Comparison of ENCODE assay signal across 11 mouse cellular contexts in genomic region chr9:92950092-92950491, GRCm38 (mm10).
A peak's percentile ranks its signal among the peaks of the same experiment; 100 is the strongest.
DNase-seq lines count a peak whose midpoint lies in the region; ATAC-seq and TF ChIP-seq lines count a peak whose summit lies in the region.
"Had no signal": no experiment of that assay in that cellular context is flagged by ENCODE, and none has a peak within 500 bp of the region (broad histone marks: within the 10 kb centered on the region; RNA-seq: fewer than 3 reads in every experiment).

No protein-coding gene starts in this region.

- H3K27ac ChIP-seq in forebrain, embryonic 14.5 days (ENCODE audit: low read depth, low read length): no peak overlapping the region
- H3K27ac ChIP-seq in forebrain, embryonic 12.5 days: no peak overlapping the region
- no peak overlapping the region for H3K27ac ChIP-seq in lung, postnatal 0 days (ENCODE audit: low read length)
- H3K27ac ChIP-seq in forebrain, embryonic 16.5 days (ENCODE audit: low read length): no peak overlapping the region
- H3K27ac ChIP-seq: hindbrain, embryonic 12.5 days; limb, embryonic 15.5 days had no signal

- H3K9ac ChIP-seq in forebrain, embryonic 14.5 days (ENCODE audit: low read length): no peak overlapping the region
- H3K9ac ChIP-seq in forebrain, embryonic 12.5 days: no peak overlapping the region
- H3K9ac ChIP-seq in lung, postnatal 0 days (replicated peaks; ENCODE audit: low read depth): no peak overlapping the region
- H3K9ac ChIP-seq in forebrain, embryonic 16.5 days (replicated peaks; ENCODE audit: low read depth, low read length): no peak overlapping the region
- H3K9ac ChIP-seq: hindbrain, embryonic 12.5 days; limb, embryonic 15.5 days had no signal

- no peaks in the 10 kb centered on the region for H3K4me1 ChIP-seq in forebrain, embryonic 14.5 days (ENCODE audit: control insufficient read depth, insufficient read depth, low read length)
- no peaks in the 10 kb centered on the region for H3K4me1 ChIP-seq in forebrain, embryonic 12.5 days
- no peaks in the 10 kb centered on the region for H3K4me1 ChIP-seq in lung, postnatal 0 days (ENCODE audit: insufficient read depth, low read depth, low read length)
- no peaks in the 10 kb centered on the region for H3K4me1 ChIP-seq in forebrain, embryonic 16.5 days (replicated peaks; ENCODE audit: control insufficient read depth, insufficient read depth, low read length)
- H3K4me1 ChIP-seq: hindbrain, embryonic 12.5 days; limb, embryonic 15.5 days had no signal

- no peaks in the 10 kb centered on the region for H3K9me3 ChIP-seq in forebrain, embryonic 14.5 days (replicated peaks; ENCODE audit: control insufficient read depth, low read length)
- H3K9me3 ChIP-seq in forebrain, embryonic 12.5 days: no peaks in the 10 kb centered on the region
- no peaks in the 10 kb centered on the region for H3K9me3 ChIP-seq in lung, postnatal 0 days (ENCODE audit: low read length)
- no peaks in the 10 kb centered on the region for H3K9me3 ChIP-seq in forebrain, embryonic 16.5 days (ENCODE audit: control insufficient read depth, low read length)
- H3K9me3 ChIP-seq: hindbrain, embryonic 12.5 days; limb, embryonic 15.5 days had no signal

- peak; percentile 41 for DNase-seq in forebrain, embryonic 14.5 days (ENCODE audit: low spot score)
- DNase-seq in lung, postnatal 0 days (ENCODE audit: low spot score): no peak
- no peak for DNase-seq in lung, postnatal 4 days
- DNase-seq in testis, postnatal 14 days (ENCODE audit: low spot score): no peak
- no peak for DNase-seq in layer of hippocampus, adult 8-10 months (ENCODE audit: low spot score in 2 of 2)
- DNase-seq: lung, postnatal 36 days had no signal

- no peak for TF ChIP-seq EP300 in lung, postnatal 0 days (IDR thresholded peaks at IDR 0.05)

- peak; percentile 29; the same call in 1 of the 2 replicates for TF ChIP-seq CTCF in lung, postnatal 0 days (IDR thresholded peaks at IDR 0.05)

- peak; percentile 48; the same call in 1 of the 2 replicates for ATAC-seq in forebrain, embryonic 14.5 days
- ATAC-seq in forebrain, embryonic 12.5 days (ENCODE audit: low FRiP score): no peak
- ATAC-seq in lung, postnatal 0 days: no peak
- peak; percentile 40; the same call in 1 of the 2 replicates for ATAC-seq in forebrain, embryonic 16.5 days

- H3K36me3 ChIP-seq in forebrain, embryonic 14.5 days (ENCODE audit: control insufficient read depth, insufficient read depth, low read length): no peaks in the 10 kb centered on the region
- H3K36me3 ChIP-seq in forebrain, embryonic 12.5 days (replicated peaks): no peaks in the 10 kb centered on the region
- no peaks in the 10 kb centered on the region for H3K36me3 ChIP-seq in lung, postnatal 0 days (ENCODE audit: insufficient read depth, low read length)
- H3K36me3 ChIP-seq in forebrain, embryonic 16.5 days (ENCODE audit: control insufficient read depth, insufficient read depth): no peaks in the 10 kb centered on the region
- H3K36me3 ChIP-seq: hindbrain, embryonic 12.5 days; limb, embryonic 15.5 days had no signal

- H3K4me2 ChIP-seq in forebrain, embryonic 14.5 days (ENCODE audit: low read length): no peak overlapping the region
- no peak overlapping the region for H3K4me2 ChIP-seq in forebrain, embryonic 12.5 days
- no peak overlapping the region for H3K4me2 ChIP-seq in lung, postnatal 0 days (replicated peaks; ENCODE audit: low read depth, low read length)
- H3K4me2 ChIP-seq in forebrain, embryonic 16.5 days (ENCODE audit: low read length): no peak overlapping the region
- H3K4me2 ChIP-seq: hindbrain, embryonic 12.5 days; limb, embryonic 15.5 days had no signal

- H3K4me3 ChIP-seq in forebrain, embryonic 14.5 days (ENCODE audit: low read depth, low read length): no peak overlapping the region
- H3K4me3 ChIP-seq in forebrain, embryonic 12.5 days (replicated peaks): no peak overlapping the region
- H3K4me3 ChIP-seq in lung, postnatal 0 days (ENCODE audit: low read depth, low read length): no peak overlapping the region
- H3K4me3 ChIP-seq in forebrain, embryonic 16.5 days (replicated peaks; ENCODE audit: low read length): no peak overlapping the region
- H3K4me3 ChIP-seq: erythroblast, embryonic 14.5 days; hindbrain, embryonic 12.5 days; limb, embryonic 15.5 days had no signal

- H3K27me3 ChIP-seq in forebrain, embryonic 14.5 days (replicated peaks; ENCODE audit: control insufficient read depth, insufficient read depth, low read length): no peaks in the 10 kb centered on the region
- H3K27me3 ChIP-seq in forebrain, embryonic 12.5 days: no peaks in the 10 kb centered on the region
- H3K27me3 ChIP-seq in lung, postnatal 0 days (replicated peaks; ENCODE audit: insufficient read depth, low read length): no peaks in the 10 kb centered on the region
- no peaks in the 10 kb centered on the region for H3K27me3 ChIP-seq in forebrain, embryonic 16.5 days (replicated peaks; ENCODE audit: control insufficient read depth, insufficient read depth, low read length)
- H3K27me3 ChIP-seq: hindbrain, embryonic 12.5 days; limb, embryonic 15.5 days had no signal

Comparison
In these comparisons a context has a peak if more than half of its experiments do, and no peak if none do; other contexts are left out.
1. ATAC-seq: peak in forebrain, embryonic 14.5 days (single experiment) and forebrain, embryonic 16.5 days (single experiment); none in forebrain, embryonic 12.5 days (single experiment) and lung, postnatal 0 days (single experiment).